Mouse (Mus musculus): ENCODE data around the gene F11r.

DNA sequence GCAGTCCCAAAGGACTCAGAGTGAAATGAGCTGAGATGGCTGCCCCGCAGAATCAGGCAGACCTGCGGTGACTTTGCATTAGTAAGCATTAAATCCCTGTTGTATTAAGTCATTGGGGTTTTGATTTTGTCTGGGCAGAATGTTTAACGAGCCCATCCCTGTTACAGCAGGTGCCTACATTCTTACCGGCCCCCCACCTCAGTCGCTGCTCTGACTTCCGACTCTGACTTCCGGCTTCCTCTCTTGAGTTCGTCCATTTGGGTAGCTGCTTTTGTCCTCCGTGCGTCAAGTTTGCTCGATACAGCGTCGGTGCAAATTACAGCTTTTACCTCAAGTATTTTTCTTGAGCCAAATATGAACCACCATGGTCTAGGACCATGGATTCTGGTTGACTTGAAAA lies 56.9 kb downstream of the F11r start:
- TF ChIP-seq CTCF (IDR thresholded peaks at IDR 0.05; ENCODE audit: control insufficient read depth, insufficient read depth, insufficient replicate concordance, low read depth, low read length) (no peak), POLR2A (IDR thresholded peaks at IDR 0.05; ENCODE audit: control insufficient read depth, low read depth, low read length) (no peak)

Measured in testis, adult 2 months (tissue).